Mouse (Mus musculus) cerebellum, adult 18-20 months (tissue): ENCODE data around the gene Wdr41.
A peak's percentile ranks its signal among the peaks of the same experiment; 100 is the strongest.

ENCODE experiments used
- DNase-seq, 2 experiments: peaks; one replicate each; pipeline ENCODE4 v3.0.0; 2021

Gene Wdr41

DNA sequence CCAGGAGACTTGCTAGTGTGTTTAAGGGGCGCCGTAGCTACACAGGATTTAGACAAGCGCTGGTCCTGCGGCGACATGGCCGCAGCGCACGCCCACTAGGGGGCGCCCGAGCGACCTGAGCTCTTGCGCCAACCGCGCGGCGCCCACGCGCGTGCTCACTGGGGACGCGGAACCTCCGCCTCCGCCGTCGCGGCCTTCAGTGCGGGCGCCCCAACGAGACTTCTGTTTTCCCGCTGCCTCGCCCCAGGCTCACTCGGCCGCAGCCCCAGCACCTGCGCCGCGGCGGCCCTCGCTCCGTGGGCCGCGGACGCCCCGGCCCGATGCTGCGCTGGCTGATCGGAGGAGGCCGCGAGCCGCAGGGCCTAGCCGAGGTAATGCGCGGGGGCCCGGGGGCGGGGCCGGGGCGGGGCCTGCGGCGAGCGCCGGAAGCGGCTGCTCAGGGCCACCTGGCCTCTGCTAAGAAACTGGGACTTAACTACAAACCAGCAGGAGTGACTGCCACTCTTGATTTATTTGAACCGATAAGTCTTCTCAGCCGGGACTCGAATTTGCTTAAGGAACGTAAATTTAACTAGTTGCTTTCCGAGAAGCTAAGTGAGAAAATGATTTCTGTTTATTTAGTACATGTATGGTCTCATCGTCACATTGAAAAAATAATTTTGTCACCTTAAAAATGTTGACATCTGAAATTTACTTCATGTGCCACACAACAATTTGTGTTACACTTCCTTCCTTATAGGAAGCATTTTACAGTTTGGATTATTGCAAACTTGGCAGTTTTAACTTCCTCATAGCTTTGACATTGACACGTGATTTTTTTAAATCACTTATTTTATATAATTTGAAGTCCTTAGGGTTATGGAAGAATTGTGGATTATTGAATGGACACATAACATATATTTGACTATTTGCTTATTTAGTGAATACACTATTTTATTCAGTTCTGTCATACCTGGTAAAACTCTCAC lies at the start of gene Wdr41:
Gene Wdr41 (plus strand): TSS at position 126 of the 968 bp plus-strand sequence.
- DNase-seq = peak; percentile 87 to 97

DNA sequence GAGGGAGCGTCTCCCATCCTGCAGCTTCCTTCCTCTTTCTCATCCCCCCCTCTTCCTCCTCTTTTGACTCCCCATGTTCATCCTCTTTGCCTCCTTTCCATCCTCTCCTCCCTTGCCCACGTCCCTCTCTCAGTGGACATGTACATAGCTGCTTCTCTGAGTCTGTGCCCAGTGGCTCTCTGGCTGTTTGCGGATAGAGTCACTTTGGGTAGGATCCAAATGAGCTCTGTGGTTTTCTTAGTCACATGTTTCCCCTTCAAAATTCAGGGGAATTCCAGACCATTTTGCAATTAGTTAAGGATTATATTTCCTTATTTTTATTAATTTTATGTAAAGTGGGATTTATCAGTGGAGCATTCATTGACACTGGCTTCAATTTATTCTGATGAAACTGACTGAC lies 48.1 kb upstream of the Wdr41 start:
- no peak for DNase-seq

DNA sequence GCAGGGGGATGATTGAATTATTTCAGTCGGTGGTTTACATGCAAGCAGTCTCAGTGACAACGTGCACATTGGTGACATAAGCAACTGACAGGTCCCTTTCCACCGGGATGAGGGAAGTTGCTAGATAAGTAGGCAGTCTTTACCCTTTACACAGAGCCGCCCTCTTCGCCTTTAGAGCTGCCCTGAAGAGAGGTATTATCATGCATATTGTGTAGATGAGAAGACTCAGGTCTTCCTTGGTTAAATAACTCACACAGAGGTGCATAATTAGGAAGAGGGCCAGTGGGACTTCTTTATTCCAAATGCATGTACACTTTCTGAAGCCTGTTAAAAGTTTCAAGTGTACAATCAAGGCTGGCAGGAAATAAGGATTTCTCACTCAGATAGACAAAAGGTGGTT lies 37.7 kb upstream of the Wdr41 start:
- DNase-seq = no peak

DNA sequence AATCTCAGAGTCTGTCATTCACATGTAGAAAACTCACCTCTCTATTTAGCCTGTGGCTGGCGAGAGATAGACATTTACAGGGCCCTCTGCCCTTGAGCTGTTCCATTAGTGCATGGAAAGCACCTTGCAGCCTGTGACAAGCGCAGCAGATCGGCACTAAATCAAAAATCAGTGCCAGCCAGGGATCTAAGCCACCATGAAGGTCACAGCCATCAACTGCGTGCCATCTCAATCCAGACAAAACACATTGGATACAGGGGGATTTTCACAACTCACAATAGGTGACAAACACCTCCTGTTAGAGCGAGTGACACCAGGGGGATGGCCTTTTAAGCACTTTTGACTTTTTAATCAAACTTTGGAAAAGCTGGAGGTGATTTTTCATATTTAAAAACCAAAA lies 36.0 kb upstream of the Wdr41 start:
- no peak for DNase-seq

DNA sequence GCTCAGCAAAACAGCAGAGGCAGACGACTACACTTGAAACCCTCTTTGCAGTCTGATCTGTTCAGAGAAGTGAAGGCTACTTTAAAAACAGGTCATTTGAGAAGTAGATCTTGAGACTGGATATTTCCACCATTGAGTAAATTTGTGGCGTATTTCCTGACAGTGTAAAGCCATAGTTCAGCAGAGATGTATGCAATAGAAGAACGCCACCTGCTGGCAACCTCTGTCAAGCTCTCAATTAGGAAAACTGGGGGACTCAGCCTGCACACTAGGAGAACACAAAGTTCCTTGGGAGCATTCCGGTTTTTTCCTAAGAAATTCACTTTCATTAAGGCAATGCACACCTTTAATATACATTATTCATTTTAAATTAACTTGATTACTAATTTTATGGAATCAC lies 34.9 kb upstream of the Wdr41 start:
- peak; percentile 45 to 50 for DNase-seq

DNA sequence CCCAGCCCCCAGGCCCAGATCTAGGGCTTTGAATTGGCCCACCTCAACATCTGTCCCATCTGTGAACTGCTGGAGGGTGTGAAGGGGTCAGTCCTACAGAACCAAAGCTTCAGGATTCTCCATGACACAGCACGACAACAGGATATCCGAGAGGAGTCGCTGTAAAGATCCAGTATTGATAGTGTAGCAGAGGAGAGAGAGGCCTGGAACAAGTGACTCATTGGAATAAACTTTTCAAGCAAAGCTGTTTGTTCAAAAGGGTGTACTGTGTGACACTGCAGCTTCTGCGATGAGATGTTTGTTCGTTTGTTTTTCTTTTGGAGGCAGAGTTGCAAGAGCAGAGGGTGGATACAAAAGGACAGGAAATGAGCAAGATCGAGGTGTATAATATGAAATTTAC lies 20.2 kb upstream of the Wdr41 start:
- no peak for DNase-seq

DNA sequence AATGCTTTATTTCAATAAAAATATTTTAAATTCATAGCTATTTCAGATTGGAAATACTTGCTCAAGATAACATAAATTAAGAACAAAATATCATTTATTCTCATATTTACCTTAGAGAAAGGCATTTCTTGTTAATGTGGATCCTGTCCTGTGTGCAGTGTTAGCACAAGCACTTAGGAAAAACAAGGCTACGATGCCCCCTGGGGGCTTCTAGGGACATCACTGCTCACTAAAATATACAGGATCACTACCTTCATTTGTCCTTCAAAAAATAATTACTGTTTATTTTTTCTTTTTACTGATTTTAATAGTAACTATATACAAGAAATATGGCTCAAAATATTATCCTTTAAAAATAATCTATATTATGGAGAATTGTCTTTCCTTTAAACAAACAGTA lies 18.2 kb upstream of the Wdr41 start:
- DNase-seq = no peak

DNA sequence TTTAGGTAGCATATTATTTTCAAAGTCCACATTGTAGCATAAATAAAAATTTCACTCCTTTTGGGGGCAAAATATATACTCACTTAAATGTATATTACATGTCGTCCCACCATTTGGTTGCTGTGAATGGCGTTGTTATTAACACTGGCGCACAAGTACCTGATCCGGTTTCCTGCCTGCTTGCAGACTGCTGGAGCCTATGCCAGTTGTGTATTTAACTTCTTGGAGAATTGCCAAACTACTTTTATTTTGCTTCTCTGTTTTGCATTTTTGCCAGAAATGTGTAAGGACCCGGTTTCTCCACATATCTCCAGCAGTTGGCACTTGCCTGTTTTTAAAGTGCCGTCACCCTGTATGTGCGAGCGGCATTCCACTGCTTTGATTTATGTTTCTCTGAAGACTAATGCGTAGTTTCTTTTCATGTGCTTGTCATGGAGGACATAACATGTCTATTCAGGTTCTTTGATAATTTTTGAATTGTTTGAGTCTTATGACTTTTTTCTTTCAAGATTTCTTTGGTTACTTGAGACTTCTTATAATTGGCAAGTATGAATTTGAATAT lies 6.1 kb upstream of the Wdr41 start:
- DNase-seq = no peak

DNA sequence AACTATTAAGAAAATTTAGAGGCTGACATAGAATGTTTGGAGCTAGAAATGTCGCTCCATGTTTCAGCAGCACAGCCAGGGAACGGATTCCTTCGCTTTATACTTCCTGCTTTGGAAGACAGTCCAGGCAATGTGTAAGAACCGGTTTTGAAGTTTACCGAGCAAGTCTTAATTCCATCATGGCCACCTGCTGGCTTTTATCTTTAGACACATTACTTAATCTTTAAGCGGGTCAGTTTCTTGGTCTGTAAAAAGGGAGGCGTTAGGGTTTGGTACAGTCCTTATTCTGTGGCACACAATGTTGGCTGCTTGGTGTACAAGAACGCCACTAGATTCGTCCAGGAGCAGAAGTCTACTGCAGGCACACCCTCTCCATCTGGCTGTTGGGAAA lies 321 bp upstream of the Wdr41 start:
- no peak for DNase-seq

DNA sequence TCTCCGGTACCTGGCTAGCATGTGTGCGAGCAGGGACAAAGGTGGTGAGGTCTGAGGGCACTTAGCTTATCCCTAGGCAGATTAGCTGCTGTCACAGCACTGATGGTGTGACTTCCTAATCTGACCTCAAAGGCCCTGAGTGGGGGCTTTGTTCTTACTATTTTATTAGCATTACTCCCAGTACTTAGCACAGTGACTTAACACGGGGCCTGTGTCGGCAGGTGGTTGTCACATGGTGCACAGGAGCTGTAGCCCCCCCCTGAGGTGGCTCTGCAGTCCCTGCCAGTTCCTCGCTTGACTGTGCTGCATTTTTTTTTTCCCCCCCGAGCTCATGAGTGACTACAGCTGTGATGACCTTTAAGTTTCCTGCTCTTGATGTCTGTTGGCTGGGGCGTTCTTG lies 2.9 kb downstream of the Wdr41 start:
- no peak for DNase-seq

DNA sequence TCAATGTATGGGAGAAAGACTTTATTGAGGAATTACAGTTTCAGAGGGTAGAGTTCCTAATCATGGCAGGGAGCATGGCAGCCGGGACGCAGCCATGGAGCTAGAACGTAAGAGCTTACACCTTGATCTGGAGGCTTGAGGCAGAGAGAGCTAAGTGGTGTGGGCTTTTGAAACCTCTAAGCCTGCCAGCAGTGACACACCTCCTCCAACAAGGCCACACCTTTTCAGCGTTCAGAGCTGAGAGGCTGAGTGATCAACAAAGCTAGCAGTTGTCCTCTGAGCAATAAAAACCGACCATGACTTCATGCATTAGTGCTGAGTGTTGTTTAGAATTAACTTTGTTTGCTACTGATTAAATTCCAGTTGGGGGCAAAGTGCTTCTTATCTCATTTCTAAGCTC lies 14.4 kb downstream of the Wdr41 start:
- DNase-seq = no peak

DNA sequence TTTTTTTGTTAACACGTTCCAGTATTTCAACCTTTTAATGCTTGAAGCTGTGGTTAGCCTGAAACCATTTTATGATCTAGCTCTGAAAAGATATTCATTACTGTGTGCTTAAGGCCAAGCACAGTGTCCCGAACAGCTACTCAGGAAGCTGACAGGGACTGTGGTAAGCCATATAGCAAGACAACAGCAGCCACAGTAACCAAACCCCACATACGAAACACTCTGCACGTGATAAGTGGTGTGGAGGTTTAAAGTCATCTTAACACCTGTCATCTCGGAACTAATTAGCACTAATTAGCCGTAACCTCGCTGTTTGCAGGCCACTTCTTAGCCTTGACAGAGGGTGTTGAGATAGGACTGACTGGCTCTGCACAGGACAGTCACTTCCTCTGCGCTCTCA lies 31.1 kb downstream of the Wdr41 start:
- no peak for DNase-seq

DNA sequence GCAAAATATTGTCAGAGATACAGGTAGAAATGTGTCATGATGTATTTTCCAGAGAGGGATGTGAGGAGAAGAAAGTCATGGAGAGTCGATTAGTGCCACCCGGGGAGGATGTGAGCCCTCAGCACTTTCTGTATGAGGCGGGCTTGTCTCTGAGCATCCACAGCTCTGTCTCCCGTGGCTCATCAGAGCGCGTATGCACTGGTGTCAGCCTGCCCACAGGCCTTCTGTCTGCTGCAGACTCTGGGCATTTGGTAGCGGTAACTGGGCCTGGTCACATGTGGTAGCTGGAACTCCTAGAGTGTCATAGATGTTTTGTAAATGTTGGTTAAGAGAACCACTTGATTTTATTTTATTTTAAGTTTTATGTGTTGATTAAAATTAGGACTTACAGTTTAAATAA lies 33.1 kb downstream of the Wdr41 start:
- DNase-seq = no peak

DNA sequence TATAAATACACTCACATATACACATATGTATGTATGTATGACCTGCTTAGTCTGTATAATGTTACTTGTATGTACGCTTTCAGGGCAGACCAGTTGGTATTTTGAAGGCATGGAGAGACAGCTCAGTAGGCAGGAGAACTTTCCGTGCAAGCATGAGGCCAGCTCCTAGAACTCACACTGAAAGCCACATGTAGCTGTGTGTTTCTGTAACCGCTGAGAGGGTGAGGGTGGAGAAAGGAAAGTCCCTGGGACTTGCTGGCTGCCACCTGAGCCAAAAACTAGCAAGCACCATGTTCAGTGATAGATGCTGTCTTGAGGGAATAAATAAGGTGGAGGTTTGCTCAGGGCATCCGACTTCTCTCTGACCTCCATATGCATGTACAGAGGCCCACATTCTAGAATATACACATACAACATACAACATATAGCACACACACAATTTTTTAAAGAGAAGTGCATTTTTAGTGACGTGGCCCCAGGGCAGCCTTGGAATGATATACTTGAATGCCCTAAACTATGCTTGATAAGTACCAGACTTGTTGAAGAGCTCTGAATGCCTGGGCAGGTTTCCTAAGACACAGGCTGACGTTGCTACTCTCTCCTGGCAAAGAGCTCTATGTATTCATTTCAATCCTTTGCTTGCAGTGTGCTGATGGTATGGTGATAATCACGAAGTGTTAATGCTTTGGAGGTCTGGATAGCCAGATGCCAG lies 35.6 kb downstream of the Wdr41 start:
- no peak for DNase-seq

DNA sequence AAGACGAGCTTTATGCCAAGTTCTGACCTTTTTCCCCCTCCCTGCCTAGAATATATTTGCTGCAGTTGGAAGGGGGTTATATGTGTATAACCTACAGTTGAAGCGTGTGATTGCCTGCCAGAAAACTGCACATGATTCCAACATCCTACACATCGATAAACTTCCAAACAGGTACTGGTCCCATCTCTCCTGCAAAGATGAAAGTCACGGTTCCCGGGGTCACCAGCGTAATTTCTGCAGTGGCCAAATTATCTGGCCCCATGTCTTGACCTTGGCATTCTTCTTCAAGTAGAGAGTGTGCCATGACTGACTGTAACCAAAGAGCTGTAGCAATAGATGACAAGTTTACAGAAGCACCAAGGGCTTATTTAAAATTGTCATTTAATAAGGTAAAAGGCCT lies 41.1 kb downstream of the Wdr41 start:
- DNase-seq = no peak

DNA sequence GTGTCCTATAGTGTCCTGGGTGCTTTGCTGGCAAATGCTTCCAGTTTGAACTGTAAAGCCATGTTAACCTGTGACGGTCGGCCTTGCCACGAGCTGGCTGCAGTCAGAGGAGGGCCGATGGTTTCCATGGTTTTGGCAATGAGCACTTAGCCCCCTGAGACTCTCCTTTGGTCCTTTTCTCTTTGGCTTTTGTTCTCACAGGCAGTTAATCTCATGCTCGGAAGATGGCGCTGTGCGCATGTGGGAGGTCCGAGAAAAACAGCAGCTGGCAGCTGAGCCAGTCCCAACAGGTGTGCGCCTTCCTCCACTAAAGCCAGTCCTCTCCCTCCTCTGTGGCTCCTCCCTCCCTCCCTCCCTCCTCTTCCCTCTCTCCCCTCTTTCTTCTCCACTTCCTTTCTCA lies 41.8 kb downstream of the Wdr41 start:
- DNase-seq = peak; percentile 52 to 66

DNA sequence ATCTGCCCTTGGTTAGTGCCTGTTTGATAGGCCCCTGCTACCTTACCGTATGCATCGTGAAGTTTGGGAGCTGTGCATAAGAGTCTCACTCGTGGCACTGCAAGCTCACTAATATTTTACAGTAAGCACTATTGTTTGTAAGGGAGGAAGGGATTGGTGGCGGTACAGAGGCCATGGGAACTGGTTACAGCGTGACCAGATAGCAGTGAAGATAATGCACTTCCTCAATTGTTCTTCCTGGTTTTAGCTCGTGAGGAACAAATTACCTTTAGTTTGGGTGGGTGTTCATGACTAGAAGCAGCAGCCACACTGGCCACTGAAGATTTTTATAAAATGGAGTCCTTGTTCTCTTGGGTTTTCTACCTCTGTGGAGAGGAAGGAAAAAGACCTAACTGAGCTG lies 43.2 kb downstream of the Wdr41 start:
- no peak for DNase-seq

DNA sequence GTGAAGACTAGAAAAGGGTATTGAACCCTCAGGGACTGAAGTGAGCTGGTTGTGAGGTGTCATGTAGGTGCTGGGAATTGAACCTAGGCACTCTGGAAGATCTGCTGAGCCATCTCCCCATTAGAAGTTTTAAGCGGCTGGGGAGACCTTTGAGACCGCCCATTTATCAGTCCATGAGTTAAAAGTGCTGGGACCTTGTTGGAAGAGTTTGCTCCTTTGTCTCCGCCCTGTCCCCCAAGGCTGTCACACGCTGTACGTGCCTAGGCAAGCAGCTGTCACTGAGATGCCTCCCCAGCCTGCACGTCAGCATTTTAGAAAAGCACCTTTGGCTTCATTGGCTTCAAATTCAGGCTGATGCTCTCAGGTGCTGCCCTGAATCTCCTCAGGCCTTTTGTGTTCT lies 44.1 kb downstream of the Wdr41 start:
- no peak for DNase-seq

DNA sequence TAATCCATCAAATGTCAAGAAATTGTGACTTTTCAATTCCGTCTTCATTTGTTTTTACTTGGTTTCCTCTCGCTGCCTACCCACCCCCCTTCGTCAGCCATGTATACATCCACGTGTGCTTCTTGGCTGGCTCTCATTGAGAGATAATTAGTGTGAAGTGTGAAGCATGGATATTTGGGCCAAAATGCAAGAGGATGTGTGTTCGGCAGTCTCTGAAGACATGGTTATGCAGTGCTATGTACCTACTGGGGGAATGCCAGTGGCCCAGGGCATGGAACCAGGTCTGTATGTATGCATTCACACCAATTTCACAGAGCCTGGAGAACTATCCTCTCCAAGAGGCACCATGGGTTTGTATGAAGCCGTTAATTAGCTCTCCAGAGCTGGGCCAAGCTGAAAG lies 54.7 kb downstream of the Wdr41 start:
- no peak for DNase-seq

DNA sequence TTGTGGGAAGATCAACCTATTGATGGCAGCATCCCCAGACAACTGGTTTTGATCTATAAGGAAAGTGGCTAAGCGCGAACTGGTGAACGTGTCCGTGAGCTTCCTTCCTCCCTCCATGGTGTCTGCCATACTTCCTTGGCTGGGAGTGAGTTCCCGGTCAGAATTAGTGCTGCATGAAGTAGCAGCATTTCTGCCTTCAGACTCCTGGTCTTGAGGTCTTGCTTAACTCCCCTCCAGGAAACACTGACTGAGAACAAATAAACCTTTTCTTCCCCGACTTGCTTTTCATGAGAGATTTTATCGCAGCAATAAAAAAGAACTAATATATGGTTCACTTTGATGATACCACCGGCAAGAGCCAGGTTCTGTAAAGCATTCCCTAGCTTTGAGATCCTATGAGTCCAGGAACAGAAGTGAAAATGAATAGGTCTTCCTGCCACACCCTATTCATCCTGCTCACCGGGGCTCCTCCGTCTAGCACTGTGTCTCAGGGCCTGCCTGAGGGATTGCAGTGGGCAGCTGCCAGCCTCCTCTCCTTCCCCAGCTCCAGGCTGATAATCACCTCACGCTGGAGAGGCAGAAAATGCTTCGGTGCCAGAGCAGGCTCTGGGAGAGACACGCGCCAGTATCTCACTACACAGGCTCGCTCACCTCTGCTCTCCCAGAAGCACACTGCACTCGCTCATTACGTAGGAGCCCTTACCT lies 56.1 kb downstream of the Wdr41 start:
- DNase-seq = no peak

DNA sequence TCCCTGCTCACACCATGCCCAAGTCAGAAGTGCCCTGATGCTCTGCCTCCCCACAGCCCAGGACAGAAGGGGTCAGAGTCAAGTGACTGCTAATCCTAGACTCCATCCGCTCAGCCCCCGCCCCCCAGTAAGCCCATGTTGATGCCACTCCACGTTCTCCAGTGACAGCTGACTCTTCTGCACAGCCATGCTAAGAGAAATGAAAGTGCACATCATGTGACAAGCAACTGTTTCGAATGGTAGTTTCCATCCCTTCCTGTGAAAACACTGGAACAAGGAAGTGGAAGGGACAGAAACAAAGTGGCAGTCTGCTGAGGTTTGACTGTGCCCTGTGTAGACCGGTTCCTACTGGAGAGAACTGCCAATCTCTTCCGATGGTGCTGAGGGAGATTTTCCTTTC lies 56.8 kb downstream of the Wdr41 start:
- no peak for DNase-seq

DNA sequence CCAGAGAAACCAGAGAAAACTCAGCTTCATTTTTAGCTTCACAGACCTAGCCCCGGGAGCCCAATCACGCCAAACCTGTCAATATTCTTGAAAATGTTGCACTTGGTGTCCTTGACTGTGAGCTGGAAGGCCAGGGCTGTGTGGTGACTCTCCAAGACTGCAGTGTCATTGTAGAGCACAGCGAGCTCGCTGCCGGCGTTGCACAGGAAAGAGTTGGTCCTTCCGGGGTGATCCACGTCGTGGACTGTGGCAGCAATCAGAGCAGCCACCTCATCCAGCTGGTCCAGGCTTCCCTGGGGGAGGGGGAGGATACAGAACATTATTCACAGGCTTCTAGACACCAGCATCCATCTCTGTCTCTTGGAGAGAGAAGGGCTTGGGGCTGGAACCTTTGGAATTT lies 58.0 kb downstream of the Wdr41 start:
- DNase-seq = no peak

DNA sequence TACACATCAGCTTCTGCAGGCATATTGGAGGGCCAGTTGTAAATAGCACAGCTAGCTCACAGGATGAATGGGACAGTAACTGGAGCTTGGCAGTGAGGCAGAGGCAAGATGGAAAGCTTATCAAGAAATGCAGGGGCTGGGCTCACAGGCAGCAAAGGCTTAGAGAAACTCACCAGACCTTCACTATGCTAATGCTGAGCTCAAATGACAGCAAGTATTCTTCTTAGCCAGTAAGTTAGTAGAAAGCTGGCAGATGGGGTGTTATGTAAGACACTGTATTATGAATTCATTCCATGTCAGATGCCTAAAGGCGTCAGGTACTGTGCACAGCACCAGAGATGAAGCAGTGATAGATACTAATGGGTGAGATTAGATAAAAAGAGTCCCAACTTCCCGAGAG lies 58.6 kb downstream of the Wdr41 start:
- DNase-seq = peak; percentile 6 to 11
